Mouse (Mus musculus) myocyte (in vitro differentiated cells): ENCODE results near the gene 4930404N11Rik.

Source experiments
- E2F4 ChIP-seq: IDR thresholded peaks from one replicate; pipeline ENCODE4 v1.6.1; 2011; ENCODE audit warnings: mild to moderate bottlenecking, control low read depth, moderate library complexity; ENCODE audit not compliant: insufficient read depth
- MYOD1 ChIP-seq, 3 experiments: IDR thresholded peaks; one replicate each; pipeline ENCODE4 v1.6.1; 2011; ENCODE audit warnings: control low read depth in 2 of 3, low read depth in 2 of 3, mild to moderate bottlenecking in 2 of 3, moderate library complexity in 1 of 3; ENCODE audit not compliant: insufficient read length in 2 of 3, control insufficient read depth in 1 of 3
- POLR2A ChIP-seq: IDR thresholded peaks from one replicate; pipeline ENCODE4 v1.6.1; 2011; ENCODE audit warnings: low read depth, mild to moderate bottlenecking, control low read depth, moderate library complexity; ENCODE audit not compliant: insufficient read length
- USF1 ChIP-seq: IDR thresholded peaks from one replicate; pipeline ENCODE4 v1.6.1; 2011; ENCODE audit warnings: low read depth, mild to moderate bottlenecking, control low read depth, moderate library complexity

GRCm38 (mm10) chr10:81354738-81355477 lies 10.7 kb downstream of the 4930404N11Rik start:
- TF ChIP-seq E2F4: no peak
- TF ChIP-seq USF1: no peak
- no peak for TF ChIP-seq POLR2A
- no peak for TF ChIP-seq MYOD1 (IDR thresholded peaks at IDR 0.05; ENCODE audit: control insufficient read depth in 1 of 3, insufficient read length in 2 of 3, low read depth in 2 of 3)
